Mouse (Mus musculus): ENCODE results near the gene Ak2.
A peak's percentile ranks its signal among the peaks of the same experiment; 100 is the strongest.

Ak2 gene

GRCm38 (mm10) chr4:129013151-129013864 is 21.6 kb downstream of the Ak2 start:
- no peak for DNase-seq (ENCODE audit: low read depth)

GRCm38 (mm10) chr4:129016329-129016728 is 24.6 kb downstream of the Ak2 start:
- no peak for DNase-seq (ENCODE audit: low read depth)

- peak; percentile 41 for DNase-seq (ENCODE audit: low read depth)
Measured at GRCm38 (mm10) chr4:129017150-129017549, 25.4 kb downstream of the Ak2 start.

GRCm38 (mm10) chr4:129018788-129019435 is 27.2 kb downstream of the Ak2 start:
- no peak for DNase-seq (ENCODE audit: low read depth)

GRCm38 (mm10) chr4:129019788-129020187 is 28.0 kb downstream of the Ak2 start:
- DNase-seq (ENCODE audit: low read depth): peak; percentile 40

GRCm38 (mm10) chr4:129020454-129020853 is 28.7 kb downstream of the Ak2 start:
- DNase-seq (ENCODE audit: low read depth): no peak

GRCm38 (mm10) chr4:129021426-129021825 is 29.7 kb downstream of the Ak2 start:
- no peak for DNase-seq (ENCODE audit: low read depth)

GRCm38 (mm10) chr4:129021886-129022285 is 30.1 kb downstream of the Ak2 start:
- DNase-seq (ENCODE audit: low read depth): no peak

GRCm38 (mm10) chr4:129023884-129024283 is 32.1 kb downstream of the Ak2 start:
- DNase-seq (ENCODE audit: low read depth): no peak

- DNase-seq (ENCODE audit: low read depth): no peak
Measured at GRCm38 (mm10) chr4:129024775-129025174, 33.0 kb downstream of the Ak2 start.

- no peak for DNase-seq (ENCODE audit: low read depth)
Measured at GRCm38 (mm10) chr4:129025707-129026106, 33.9 kb downstream of the Ak2 start.

GRCm38 (mm10) chr4:129030746-129031145 is 39.0 kb downstream of the Ak2 start:
- peak; percentile 41 for DNase-seq (ENCODE audit: low read depth)

GRCm38 (mm10) chr4:129031408-129031965 is 39.7 kb downstream of the Ak2 start:
- DNase-seq (ENCODE audit: low read depth): peak; percentile 52

GRCm38 (mm10) chr4:129032133-129032962 is 40.6 kb downstream of the Ak2 start:
- DNase-seq (ENCODE audit: low read depth): peak; percentile 92

GRCm38 (mm10) chr4:129032963-129033951 is 41.5 kb downstream of the Ak2 start:
- peak; percentile 91 for DNase-seq (ENCODE audit: low read depth)

GRCm38 (mm10) chr4:129034224-129034623 is 42.5 kb downstream of the Ak2 start:
- DNase-seq (ENCODE audit: low read depth): peak; percentile 67

GRCm38 (mm10) chr4:129034706-129035660 is 43.2 kb downstream of the Ak2 start:
- DNase-seq (ENCODE audit: low read depth): peak; percentile 93

- no peak for DNase-seq (ENCODE audit: low read depth)
Measured at GRCm38 (mm10) chr4:129035851-129036445, 44.2 kb downstream of the Ak2 start.

GRCm38 (mm10) chr4:129047721-129048421 is 56.1 kb downstream of the Ak2 start:
- peak; percentile 74 for DNase-seq (ENCODE audit: low read depth)
